Mouse (Mus musculus) forebrain, embryonic 10.5 days (tissue): ENCODE data around the gene Donson. TPM values are rescaled to one million over a fixed set of nuclear protein-coding genes. Genes with fewer than 3 reads are reported as not detected.
A peak's percentile ranks its signal among the peaks of the same experiment; 100 is the strongest.

Experiments
- DNase-seq: peaks from one replicate; pipeline ENCODE4 v3.0.0-alpha.2; 2017; ENCODE audit warnings: low spot score; ENCODE audit errors: extremely low spot score
- H3K27ac ChIP-seq: fragments of 300-500 bp; sonication (generic); 2 replicates; pipeline ENCODE4 v1.5.1; 2016; ENCODE audit warnings: mild to moderate bottlenecking
- H3K27me3 ChIP-seq: fragments of 300-500 bp; sonication (generic); 2 replicates; pipeline ENCODE4 v1.6.1; 2016; ENCODE audit warnings: mild to moderate bottlenecking; ENCODE audit not compliant: poor library complexity, severe bottlenecking
- H3K36me3 ChIP-seq: fragments of 300-500 bp; sonication (generic); replicated peaks from 2 replicates; pipeline ENCODE4 v1.6.1; 2016; ENCODE audit warnings: mild to moderate bottlenecking, moderate library complexity
- H3K4me1 ChIP-seq: fragments of 300-500 bp; sonication (generic); 2 replicates; pipeline ENCODE4 v1.6.1; 2016
- H3K4me3 ChIP-seq: fragments of 300-500 bp; sonication (generic); 2 replicates; pipeline ENCODE4 v1.5.1; 2016; ENCODE audit warnings: mild to moderate bottlenecking, moderate library complexity
- H3K9me3 ChIP-seq: fragments of 300-500 bp; sonication (generic); 2 replicates; pipeline ENCODE4 v1.6.1; 2016; ENCODE audit warnings: mild to moderate bottlenecking, moderate library complexity
- WGBS: fragments of 180-500 bp; shearing (Covaris S2); methylation state at CpG from one replicate; pipeline ENCODE4 v1.1.7; 2016; 5-methylcytosine and 5-hydroxymethylcytosine counted together
- polyA plus RNA-seq: library from polyadenylated mRNA; unstranded; fragments of >200 nt; fragmentation: Nextera tagmentation; extraction: Ambion mirVana; gene quantifications from 2 replicates; pipeline ENCODE4 v1.2.1, GENCODE M21; 2016

Gene Donson
- polyA plus RNA-seq, 1 experiment from 2014 or later: 34.3 TPM

DNA sequence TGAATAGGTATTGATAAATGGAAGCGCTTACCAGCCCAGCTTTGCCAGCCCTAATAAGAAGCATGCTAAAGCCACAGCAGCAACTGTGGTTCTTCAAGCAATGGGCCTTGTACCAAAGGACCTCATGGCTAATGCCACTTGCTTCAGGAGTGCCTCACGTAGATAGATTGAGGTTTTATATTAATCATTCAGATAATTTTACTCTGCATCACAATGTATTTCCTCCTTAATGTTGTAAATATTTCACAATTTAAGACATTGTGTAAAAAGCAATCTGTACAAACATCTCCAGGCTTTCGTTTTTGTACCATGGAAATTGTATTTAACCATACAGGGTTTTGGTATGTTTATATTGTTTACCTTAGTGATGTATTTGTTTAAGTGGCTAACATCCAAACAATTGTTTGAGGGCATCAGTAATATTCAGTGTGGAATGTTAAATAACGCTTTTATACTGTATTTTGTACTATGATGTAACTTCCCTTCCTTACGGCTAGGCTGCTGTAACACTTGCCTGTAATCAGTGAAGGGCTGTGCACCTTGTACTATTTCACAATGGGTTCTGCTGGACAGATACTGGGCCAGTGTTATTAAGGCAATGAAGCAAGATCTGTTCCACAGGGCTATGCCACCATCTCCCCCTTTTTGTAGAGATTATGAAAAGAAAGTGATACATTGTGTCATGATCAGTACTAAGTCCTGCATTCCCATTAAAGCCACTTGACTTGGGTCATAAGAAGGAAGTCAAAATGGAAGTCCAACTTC is 10.2 kb downstream of the Donson start:
- DNase-seq: no peak
- WGBS: 90% methylated on average over 5 of the region's 5 CpGs
- Histone ChIP-seq H3K9me3 (no peaks in the 10 kb centered on the region), H3K4me1 (no peaks in the 10 kb centered on the region), H3K27me3 (no peaks in the 10 kb centered on the region), H3K36me3 (peaks cover 99% of the 10 kb centered on the region), H3K27ac (no peak overlapping the region), H3K4me3 (no peak overlapping the region)

DNA sequence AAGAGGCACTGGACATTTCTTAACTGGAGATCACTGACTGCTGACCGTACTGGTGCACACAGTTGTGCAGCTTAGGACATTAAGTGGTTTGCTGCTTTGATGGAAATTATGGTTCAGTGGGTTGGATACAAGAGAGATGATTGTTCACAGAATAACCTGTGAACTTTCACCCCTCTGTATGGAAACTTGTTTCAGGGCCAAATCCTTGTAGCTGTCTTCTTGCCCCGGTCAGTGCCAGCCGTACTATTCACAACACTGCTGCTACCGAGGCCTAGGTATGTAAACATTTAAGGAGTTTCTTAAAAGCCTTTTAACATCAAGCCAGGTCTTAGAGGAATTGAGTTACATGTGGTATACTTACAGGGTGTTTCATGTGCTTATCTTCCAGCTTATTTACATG is 14.1 kb downstream of the Donson start:
- Histone ChIP-seq H3K36me3 (peaks cover 100% of the 10 kb centered on the region), H3K4me3 (no peak overlapping the region), H3K27me3 (no peaks in the 10 kb centered on the region), H3K9me3 (no peaks in the 10 kb centered on the region), H3K27ac (no peak overlapping the region), H3K4me1 (no peaks in the 10 kb centered on the region)
- WGBS: 90% methylated on average over 4 of the region's 4 CpGs
- no peak for DNase-seq

DNA sequence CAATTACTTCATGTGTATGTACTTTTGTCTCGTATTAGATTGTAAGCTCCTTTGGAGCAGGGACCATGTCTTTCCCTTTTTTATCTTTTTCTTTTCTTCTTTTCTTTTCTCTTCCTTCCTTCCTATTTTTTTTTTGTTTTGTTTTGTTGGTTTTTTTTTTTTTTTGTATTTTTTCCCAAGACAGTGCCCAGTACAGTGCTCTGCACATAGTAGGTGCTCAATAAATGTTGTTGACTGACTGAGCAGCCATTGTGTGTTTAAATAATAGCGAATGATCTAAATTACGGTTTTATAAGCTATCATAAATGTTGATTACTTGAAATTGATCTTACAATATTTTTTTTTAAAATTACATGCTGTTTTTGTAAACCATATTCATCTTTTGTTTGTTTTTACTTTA is 24.8 kb downstream of the Donson start:
- Histone ChIP-seq H3K36me3 (peaks cover 100% of the 10 kb centered on the region), H3K9me3 (peaks cover 13% of the 10 kb centered on the region; the same call in 1 of the 2 replicates), H3K27me3 (no peaks in the 10 kb centered on the region), H3K4me1 (no peaks in the 10 kb centered on the region), H3K27ac (no peak overlapping the region), H3K4me3 (no peak overlapping the region)
- DNase-seq: no peak
- 97% methylated on average over 3 of the region's 3 CpGs for WGBS

DNA sequence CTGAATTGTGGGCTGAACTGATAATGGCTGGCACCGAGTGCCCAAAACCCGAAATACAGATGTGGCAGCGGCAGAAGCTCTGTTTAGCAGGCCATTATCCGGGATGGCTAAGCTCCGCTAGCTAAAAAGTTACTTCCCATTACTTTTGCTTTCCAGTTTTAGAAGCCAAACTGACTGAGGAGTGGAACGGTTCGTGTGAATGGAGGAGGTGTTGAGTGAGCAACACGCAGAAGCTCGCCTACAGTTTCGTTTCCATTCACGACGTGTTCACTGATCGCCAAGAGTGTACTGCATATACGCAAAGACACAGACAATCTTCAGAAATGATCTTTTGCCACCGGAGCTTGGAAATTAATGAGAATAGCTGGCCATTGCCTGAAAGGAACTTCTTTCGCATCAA is 26.2 kb downstream of the Donson start:
- Histone ChIP-seq H3K36me3 (peaks cover 100% of the 10 kb centered on the region), H3K4me1 (no peaks in the 10 kb centered on the region), H3K27me3 (no peaks in the 10 kb centered on the region), H3K9me3 (peaks cover 18% of the 10 kb centered on the region; the same call in 1 of the 2 replicates), H3K4me3 (no peak overlapping the region), H3K27ac (no peak overlapping the region)
- 96% methylated on average over 16 of the region's 16 CpGs for WGBS
- no peak for DNase-seq

DNA sequence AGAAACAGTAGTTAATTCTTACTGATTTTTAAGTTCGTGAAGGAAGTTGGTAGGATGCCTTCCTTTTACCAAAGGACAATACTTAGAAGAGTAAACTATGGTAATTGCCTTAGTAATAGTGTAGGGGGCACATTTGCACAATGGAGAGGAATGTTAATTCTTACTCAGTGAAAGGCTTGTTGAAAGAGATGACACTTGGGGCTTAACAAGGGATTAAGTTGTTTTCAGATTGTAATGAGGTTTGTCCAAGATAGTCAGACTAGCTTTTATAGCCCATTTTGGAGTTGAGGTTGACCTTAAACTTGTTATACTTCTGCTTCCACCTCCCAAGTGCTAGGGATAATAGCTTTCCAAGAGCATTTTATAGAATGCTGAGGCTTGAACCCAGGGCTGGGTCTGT is 27.2 kb downstream of the Donson start:
- H3K27me3 ChIP-seq: no peaks in the 10 kb centered on the region
- no peak for DNase-seq
- H3K4me1 ChIP-seq: no peaks in the 10 kb centered on the region
- H3K36me3 ChIP-seq: peaks cover 100% of the 10 kb centered on the region
- WGBS: 48% methylated on average over 1 of the region's 1 CpGs
- peaks cover 18% of the 10 kb centered on the region; the same call in 1 of the 2 replicates for H3K9me3 ChIP-seq
- H3K27ac ChIP-seq: no peak overlapping the region
- no peak overlapping the region for H3K4me3 ChIP-seq

DNA sequence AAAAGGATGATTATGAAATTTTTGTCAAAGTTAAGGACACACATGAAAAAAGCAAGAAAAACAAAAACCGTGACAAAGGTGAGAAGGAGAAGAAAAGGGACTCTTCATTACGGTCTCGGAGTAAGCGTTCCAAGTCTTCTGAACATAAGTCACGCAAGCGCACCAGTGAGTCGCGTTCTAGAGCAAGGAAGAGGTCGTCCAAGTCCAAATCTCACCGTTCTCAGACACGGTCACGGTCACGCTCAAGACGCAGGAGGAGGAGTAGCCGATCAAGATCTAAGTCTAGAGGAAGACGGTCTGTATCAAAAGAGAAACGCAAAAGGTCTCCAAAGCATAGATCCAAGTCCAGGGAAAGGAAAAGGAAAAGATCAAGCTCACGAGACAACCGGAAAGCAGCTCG is 28.8 kb downstream of the Donson start:
- WGBS: 97% methylated on average over 20 of the region's 20 CpGs

DNA sequence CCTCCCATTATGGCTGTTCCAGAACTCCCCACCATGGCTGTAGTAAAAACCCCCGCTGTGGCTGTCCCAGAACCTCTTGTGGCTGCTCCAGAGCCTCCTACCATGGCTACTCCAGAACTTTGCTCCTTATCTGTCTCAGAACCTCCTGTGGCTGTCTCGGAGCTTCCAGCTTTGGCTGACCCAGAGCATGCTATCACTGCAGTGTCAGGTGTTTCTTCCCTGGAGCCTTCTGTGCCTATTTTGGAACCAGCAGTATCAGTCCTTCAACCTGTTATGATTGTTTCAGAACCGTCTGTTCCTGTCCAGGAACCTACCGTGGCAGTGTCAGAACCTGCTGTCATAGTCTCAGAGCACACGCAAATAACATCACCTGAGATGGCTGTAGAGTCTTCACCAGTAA is 30.1 kb downstream of the Donson start:
- no peak overlapping the region for H3K27ac ChIP-seq
- 97% methylated on average over 5 of the region's 5 CpGs for WGBS
- peaks cover 21% of the 10 kb centered on the region; the same call in 1 of the 2 replicates for H3K9me3 ChIP-seq
- H3K4me1 ChIP-seq: no peaks in the 10 kb centered on the region
- peaks cover 100% of the 10 kb centered on the region for H3K36me3 ChIP-seq
- DNase-seq: no peak
- no peak overlapping the region for H3K4me3 ChIP-seq
- H3K27me3 ChIP-seq: no peaks in the 10 kb centered on the region

More for the DNA sequence above, 28.8 kb downstream of the Donson start:
- Histone ChIP-seq H3K9me3 (peaks cover 21% of the 10 kb centered on the region; the same call in 1 of the 2 replicates), H3K27me3 (no peaks in the 10 kb centered on the region), H3K4me1 (no peaks in the 10 kb centered on the region), H3K27ac (no peak overlapping the region), H3K4me3 (no peak overlapping the region), H3K36me3 (peaks cover 100% of the 10 kb centered on the region)
- DNase-seq: no peak

DNA sequence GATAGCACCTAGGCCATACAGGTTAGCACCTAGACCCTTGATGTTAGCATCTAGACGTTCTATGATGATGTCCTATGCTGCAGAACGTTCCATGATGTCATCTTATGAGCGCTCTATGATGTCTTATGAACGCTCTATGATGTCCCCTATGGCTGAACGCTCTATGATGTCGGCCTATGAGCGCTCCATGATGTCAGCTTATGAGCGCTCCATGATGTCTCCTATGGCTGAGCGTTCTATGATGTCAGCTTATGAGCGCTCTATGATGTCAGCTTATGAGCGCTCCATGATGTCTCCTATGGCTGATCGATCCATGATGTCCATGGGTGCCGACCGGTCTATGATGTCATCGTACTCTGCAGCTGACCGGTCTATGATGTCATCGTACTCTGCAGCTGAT is 31.3 kb downstream of the Donson start:
- no peak for DNase-seq
- Histone ChIP-seq H3K4me1 (0 out of 2 replicates have a peak, but pooled peaks cover under 1% of the 10 kb centered on the region), H3K9me3 (peaks cover 21% of the 10 kb centered on the region; the same call in 1 of the 2 replicates), H3K4me3 (no peak overlapping the region), H3K27ac (no peak overlapping the region), H3K27me3 (no peaks in the 10 kb centered on the region), H3K36me3 (peaks cover 100% of the 10 kb centered on the region)
- WGBS: 98% methylated on average over 17 of the region's 17 CpGs

DNA sequence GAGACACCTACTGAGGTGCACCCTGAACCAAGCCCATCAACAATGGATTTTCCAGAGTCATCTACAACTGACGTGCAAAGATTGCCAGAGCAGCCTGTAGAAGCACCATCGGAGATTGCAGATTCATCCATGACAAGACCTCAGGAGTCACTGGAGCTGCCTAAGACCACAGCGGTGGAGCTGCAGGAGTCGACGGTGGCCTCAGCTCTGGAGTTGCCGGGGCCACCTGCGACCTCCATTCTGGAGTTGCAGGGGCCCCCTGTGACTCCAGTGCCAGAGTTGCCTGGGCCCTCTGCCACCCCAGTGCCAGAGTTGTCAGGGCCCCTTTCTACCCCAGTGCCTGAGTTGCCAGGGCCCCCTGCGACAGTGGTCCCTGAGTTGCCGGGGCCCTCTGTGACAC is 33.3 kb downstream of the Donson start:
- no peak for DNase-seq
- peaks cover 4% of the 10 kb centered on the region; the same call in 1 of the 2 replicates for H3K4me1 ChIP-seq
- H3K27ac ChIP-seq: no peak overlapping the region
- H3K9me3 ChIP-seq: peaks cover 21% of the 10 kb centered on the region; the same call in 1 of the 2 replicates
- 95% methylated on average over 9 of the region's 9 CpGs for WGBS
- H3K4me3 ChIP-seq: no peak overlapping the region
- peaks cover 100% of the 10 kb centered on the region for H3K36me3 ChIP-seq
- no peaks in the 10 kb centered on the region for H3K27me3 ChIP-seq

DNA sequence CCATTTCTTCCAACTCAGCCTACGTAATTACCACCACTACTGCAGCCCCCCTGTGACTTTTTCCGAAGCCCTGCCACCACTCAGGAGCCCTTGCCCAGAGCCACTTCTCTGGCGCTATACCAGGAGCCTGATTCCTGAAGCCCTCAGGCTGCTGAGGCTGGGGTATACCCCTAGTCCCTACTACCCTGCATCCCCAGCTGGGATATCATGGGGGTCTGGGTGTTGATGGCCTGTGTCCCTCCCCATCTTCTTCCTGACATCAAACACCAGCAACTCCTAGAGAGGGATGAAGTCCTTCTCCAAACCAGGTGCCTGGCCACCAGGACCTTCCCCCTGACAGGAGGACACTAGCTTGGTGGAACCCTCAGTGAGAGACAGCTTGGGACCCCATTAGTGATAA is 36.4 kb downstream of the Donson start:
- DNase-seq: no peak
- Histone ChIP-seq H3K9me3 (peaks cover 3% of the 10 kb centered on the region; the same call in 1 of the 2 replicates), H3K27ac (no peak overlapping the region), H3K27me3 (no peaks in the 10 kb centered on the region), H3K4me3 (no peak overlapping the region), H3K4me1 (peaks cover 16% of the 10 kb centered on the region), H3K36me3 (peaks cover 69% of the 10 kb centered on the region)
- 95% methylated on average over 3 of the region's 3 CpGs for WGBS

DNA sequence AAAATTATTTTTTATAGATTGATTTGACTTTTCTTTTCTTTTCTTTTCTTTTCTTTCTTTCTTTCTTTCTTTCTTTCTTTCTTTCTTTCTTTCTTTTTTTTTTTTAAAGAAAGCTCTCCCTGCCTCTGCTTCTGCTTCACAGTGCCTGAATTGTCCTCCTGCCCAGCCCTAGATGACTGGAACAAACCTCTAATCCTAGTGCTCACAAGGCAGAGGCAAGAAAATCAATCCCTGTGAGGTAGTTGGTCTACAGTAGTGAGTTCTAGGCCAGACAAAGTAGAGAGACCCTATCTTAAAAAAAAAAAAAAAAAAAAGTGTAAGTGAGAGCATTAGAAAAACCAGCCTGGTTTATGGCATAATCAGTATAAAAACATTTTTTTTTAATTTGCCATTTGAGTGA is 38.8 kb downstream of the Donson start:
- Histone ChIP-seq H3K36me3 (peaks cover 45% of the 10 kb centered on the region), H3K9me3 (no peaks in the 10 kb centered on the region), H3K4me1 (peaks cover 31% of the 10 kb centered on the region), H3K4me3 (no peak overlapping the region; the same call in 1 of the 2 replicates), H3K27ac (no peak overlapping the region), H3K27me3 (no peaks in the 10 kb centered on the region)
- no peak for DNase-seq

DNA sequence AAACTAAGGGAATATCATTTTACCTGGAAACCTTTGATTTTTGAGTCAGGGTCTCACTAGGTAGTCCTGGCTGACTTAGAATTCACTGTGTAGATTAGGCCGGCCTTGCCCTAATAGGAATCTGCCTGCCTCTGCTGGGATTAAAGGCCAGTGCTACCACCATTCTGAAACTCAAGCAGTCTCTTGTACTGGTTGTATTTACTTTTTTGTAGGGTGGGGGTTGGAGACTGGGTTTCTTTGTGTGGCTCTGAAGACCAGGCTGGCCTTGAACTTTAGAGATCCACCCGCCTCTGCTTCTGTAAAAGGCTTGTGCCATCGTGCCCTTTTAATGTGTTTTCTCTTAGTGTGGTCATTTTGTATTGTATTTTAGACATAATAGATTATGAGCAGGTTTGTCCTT is 39.3 kb downstream of the Donson start:
- peaks cover 40% of the 10 kb centered on the region for H3K36me3 ChIP-seq
- WGBS: 77% methylated on average over 3 of the region's 3 CpGs
- no peaks in the 10 kb centered on the region for H3K9me3 ChIP-seq
- H3K27ac ChIP-seq: no peak overlapping the region
- no peaks in the 10 kb centered on the region for H3K27me3 ChIP-seq
- DNase-seq: no peak
- peaks cover 33% of the 10 kb centered on the region for H3K4me1 ChIP-seq
- peak overlapping the region; percentile 87 for H3K4me3 ChIP-seq

DNA sequence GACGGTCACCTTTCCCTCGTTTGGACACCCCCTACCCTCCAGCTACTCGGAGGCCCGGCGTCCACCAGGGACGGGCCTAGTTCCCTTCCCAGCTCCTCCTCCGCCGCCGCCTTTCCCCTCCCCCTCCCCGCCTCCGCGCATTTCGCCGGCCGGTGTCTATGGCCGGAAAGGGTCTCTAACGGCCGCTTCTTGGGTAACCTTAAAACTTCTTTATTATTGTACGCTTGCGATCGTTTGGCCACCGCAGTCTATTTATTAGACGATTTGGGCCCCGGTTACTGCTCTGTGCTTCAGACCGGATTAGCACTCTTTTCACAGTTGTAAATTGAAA is 40.4 kb downstream of the Donson start:
- H3K9me3 ChIP-seq: no peaks in the 10 kb centered on the region
- DNase-seq: peak; percentile 85
- H3K4me3 ChIP-seq: peak overlapping the region; percentile 87
- under 1% methylated on average over 23 of the region's 25 CpGs for WGBS
- H3K36me3 ChIP-seq: peaks cover 33% of the 10 kb centered on the region
- H3K27ac ChIP-seq: peak overlapping the region; percentile 99
- peaks cover 33% of the 10 kb centered on the region for H3K4me1 ChIP-seq
- H3K27me3 ChIP-seq: no peaks in the 10 kb centered on the region
